9 mouse cellular contexts compared by ENCODE assay signal in genomic region chr5:137159461-137159860, GRCm38 (mm10). TPM values are rescaled to one million over a fixed set of nuclear protein-coding genes. Genes with fewer than 3 reads are reported as not detected.
DNase-seq lines count a peak whose midpoint lies in the region; ATAC-seq and TF ChIP-seq lines count a peak whose summit lies in the region.
"Had no signal": no experiment of that assay in that cellular context is flagged by ENCODE, and none has a peak within 500 bp of the region (broad histone marks: within the 10 kb centered on the region; RNA-seq: fewer than 3 reads in every experiment).

No protein-coding gene starts in this region.

- H3K79me2 ChIP-seq in CH12.LX (replicated peaks; ENCODE audit: control insufficient read depth, extremely low read depth, insufficient read depth, poor library complexity, severe bottlenecking) = no peaks in the 10 kb centered on the region

- ATAC-seq in hematopoietic stem cell, adult 5-6 weeks (replicated peaks in 1 of 2; ENCODE audit: insufficient read depth in 1 of 2, low FRiP score in 2 of 2, low TSS enrichment in 1 of 2, low read depth in 1 of 2, poor library complexity in 2 of 2, severe bottlenecking in 2 of 2) = peak; percentile 81 to 85; a peak in 3 of 4 replicates
- no peak for ATAC-seq in cerebellum, adult (ENCODE audit: insufficient number of reproducible peaks, low FRiP score, low TSS enrichment)

- in situ Hi-C loops in CH12.LX (cut with MboI; ENCODE audit: low pct_ligation_motif_present, low pct_unique_long_range_greater_than_20kb, low sequenced_read_pairs) = no loop called here

- H3K4me1 ChIP-seq in CH12.LX (ENCODE audit: control insufficient read depth in 1 of 2, insufficient read depth in 2 of 2) = no peaks in the 10 kb centered on the region
- no peaks in the 10 kb centered on the region; the same call in 1 of the 2 replicates for H3K4me1 ChIP-seq in testis, adult 2 months (ENCODE audit: control insufficient read depth, insufficient read depth, low read length)

- H3K27me3 ChIP-seq in CH12.LX (replicated peaks) = peaks cover 53% of the 10 kb centered on the region
- no peaks in the 10 kb centered on the region for H3K27me3 ChIP-seq in testis, adult 2 months (ENCODE audit: control insufficient read depth, insufficient read depth, low read length)

- H3K36me3 ChIP-seq in CH12.LX (replicated peaks in 1 of 2; ENCODE audit: control insufficient read depth in 1 of 2, insufficient read depth in 1 of 2, low read length in 1 of 2) = no peaks in the 10 kb centered on the region
- no peaks in the 10 kb centered on the region for H3K36me3 ChIP-seq in testis, adult 2 months (ENCODE audit: control insufficient read depth, insufficient read depth, low read length)

- no peak overlapping the region for H3K4me3 ChIP-seq in CH12.LX (replicated peaks in 1 of 3; ENCODE audit: low read depth in 2 of 3, low read length in 2 of 3, poor library complexity in 1 of 3)
- H3K4me3 ChIP-seq in testis, adult 2 months (ENCODE audit: control insufficient read depth, low read depth, low read length) = no peak overlapping the region

- peak; percentile 9 to 51 for DNase-seq in layer of hippocampus, adult 18-20 months (ENCODE audit: low spot score in 2 of 2)
- no peak for DNase-seq in layer of hippocampus, adult 9-10 months (ENCODE audit: low spot score)
- peak; percentile 65 for DNase-seq in CH12.LX (ENCODE audit: extremely low read depth)
- peak; percentile 67 for DNase-seq in adrenal gland, postnatal 14 days
- DNase-seq in lung, postnatal 14 days = peak; percentile 57

- peaks cover 9% of the 10 kb centered on the region for H3K9me3 ChIP-seq in CH12.LX (replicated peaks; ENCODE audit: low read length)

- no peak overlapping the region for H3K9ac ChIP-seq in CH12.LX (ENCODE audit: insufficient read depth, low read depth)

- H3K27ac ChIP-seq in CH12.LX (ENCODE audit: insufficient read depth, low read depth) = no peak overlapping the region
- H3K27ac ChIP-seq in testis, adult 2 months (ENCODE audit: control insufficient read depth, insufficient read depth, low read depth, low read length) = no peak overlapping the region
- H3K27ac ChIP-seq: macrophage had no signal

- no peak for TF ChIP-seq EP300 in CH12.LX (IDR thresholded peaks at IDR 0.05; ENCODE audit: low read length)

- H3K4me2 ChIP-seq in CH12.LX (ENCODE audit: insufficient read depth, low read depth, poor library complexity, severe bottlenecking) = no peak overlapping the region

- dilution Hi-C loops in CH12.LX (cut with MboI; ENCODE audit: extremely low pct_ligation_motif_present, extremely low pct_unique_long_range_greater_than_20kb, low sequenced_read_pairs) = no loop called here

- no peak for TF ChIP-seq POLR2A in CH12.LX (IDR thresholded peaks at IDR 0.05; ENCODE audit: low read depth, low read length)
- TF ChIP-seq POLR2A in testis, adult 2 months (IDR thresholded peaks at IDR 0.05; ENCODE audit: control insufficient read depth, low read depth, low read length) = no peak

- TF ChIP-seq RAD21 in CH12.LX (IDR thresholded peaks at IDR 0.05; ENCODE audit: low read depth, low read length) = peak; percentile 68

- TF ChIP-seq CTCF in CH12.LX (conservative IDR thresholded peaks at IDR 0.05 in 1 of 2, IDR thresholded peaks at IDR 0.05 in 1 of 2; ENCODE audit: low read depth in 2 of 2, low read length in 2 of 2) = peak; percentile 52 to 99
- peak; percentile 71; the same call in 1 of the 2 replicates for TF ChIP-seq CTCF in testis, adult 2 months (IDR thresholded peaks at IDR 0.05; ENCODE audit: control insufficient read depth, insufficient read depth, insufficient replicate concordance, low read depth, low read length)

TF ChIP-seq in CH12.LX, 34 proteins besides CTCF, POLR2A, EP300 and RAD21:
- TF ChIP-seq USF2 (conservative IDR thresholded peaks at IDR 0.05; ENCODE audit: low read depth, low read length) (no peak), SMC3 (IDR thresholded peaks at IDR 0.05; ENCODE audit: low read depth, low read length) (peak; percentile 86), NELFE (IDR thresholded peaks at IDR 0.05; ENCODE audit: low read depth, low read length) (peak; percentile 55; the same call in 1 of the 2 replicates)
TF ChIP-seq in CH12.LX: peak in this region for 2.

RNA-seq across cellular contexts. Expression of gene Muc3, which starts 10.3 kb away (rescaled TPM):
- total RNA-seq in layer of hippocampus, adult 18-20 months (2021) = not detected
- total RNA-seq in CH12.LX (2012; rRNA removed) (0.17 TPM in 1 of 2 replicates, not detected in the other), CH12.LX (2014; rRNA removed) (not detected in 2 replicates)
- 0.13 TPM in 1 of 2 replicates, not detected in the other for polyA plus RNA-seq in CH12.LX (2012; ENCODE audit: insufficient read length, low read depth)
- not detected in 2 replicates for total RNA-seq in adrenal gland, postnatal 14 days (2021)
- total RNA-seq in hematopoietic stem cell, adult 5-6 weeks (2017) = 0.89 TPM in 1 of 2 replicates, not detected in the other
- 24.7 and 26.0 TPM in 2 replicates for polyA plus RNA-seq in testis, adult 2 months (2012; rRNA removed)
- polyA plus RNA-seq: macrophage had no signal

RNA-seq across cellular contexts. Expression of gene Trim56, which starts 43.5 kb away (rescaled TPM):
- total RNA-seq in layer of hippocampus, adult 18-20 months (2021) = 1 to 10 TPM; 5.9 to 6.0 TPM
- total RNA-seq in CH12.LX (2012; rRNA removed) (11.8 and 12.9 TPM in 2 replicates), CH12.LX (2014; rRNA removed) (6.0 and 7.6 TPM in 2 replicates)
- polyA plus RNA-seq in CH12.LX (2012; ENCODE audit: insufficient read length, low read depth) = 10.8 and 11.2 TPM in 2 replicates
- total RNA-seq in adrenal gland, postnatal 14 days (2021) = 38.1 and 39.8 TPM in 2 replicates
- total RNA-seq in hematopoietic stem cell, adult 5-6 weeks (2017) = 35.8 and 48.8 TPM in 2 replicates
- 0.58 and 0.76 TPM in 2 replicates for polyA plus RNA-seq in testis, adult 2 months (2012; rRNA removed)

RNA-seq across cellular contexts. Expression of gene Muc3a, which starts 52.7 kb away (rescaled TPM):
- 1 to 10 TPM; 3.8 to 4.0 TPM for total RNA-seq in layer of hippocampus, adult 18-20 months (2021)
- total RNA-seq in CH12.LX (2012; rRNA removed) (not detected in 2 replicates), CH12.LX (2014; rRNA removed) (not detected in 2 replicates)
- not detected in 2 replicates for polyA plus RNA-seq in CH12.LX (2012; ENCODE audit: insufficient read length, low read depth)
- total RNA-seq in adrenal gland, postnatal 14 days (2021) = 0.19 and 0.98 TPM in 2 replicates
- 1.6 TPM in 1 of 2 replicates, not detected in the other for total RNA-seq in hematopoietic stem cell, adult 5-6 weeks (2017)
- 1.2 and 1.4 TPM in 2 replicates for polyA plus RNA-seq in testis, adult 2 months (2012; rRNA removed)
- polyA plus RNA-seq: macrophage had no signal
